Mouse (Mus musculus): ENCODE data around the gene Rex1bd. TPM values are rescaled to one million over a fixed set of nuclear protein-coding genes. Genes with fewer than 3 reads are reported as not detected.

Gene Rex1bd
- polyA plus RNA-seq, 1 experiment from 2014 or later: 178 TPM

DNA sequence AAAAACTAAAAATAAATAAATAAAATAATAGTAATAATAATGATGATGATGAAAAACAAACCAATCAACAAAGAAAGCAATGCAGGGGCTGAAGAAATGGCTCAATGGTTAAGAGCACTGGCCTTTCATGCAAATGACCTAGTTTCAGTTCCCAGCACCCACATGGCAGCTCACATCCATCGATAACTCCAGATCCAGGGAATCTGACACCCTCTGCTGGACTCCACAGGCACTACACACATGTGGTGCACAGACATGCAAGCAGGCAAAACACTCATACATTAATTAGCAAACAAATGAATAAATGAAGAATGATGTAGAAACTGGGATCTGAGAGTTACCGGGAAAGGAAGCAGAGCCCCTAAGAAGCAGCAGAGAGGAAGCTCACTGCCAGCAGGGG, 46.9 kb downstream of the Rex1bd start:
- no peak overlapping the region for H3K9ac ChIP-seq
- WGBS: 98% methylated on average over 2 of the region's 2 CpGs

DNA sequence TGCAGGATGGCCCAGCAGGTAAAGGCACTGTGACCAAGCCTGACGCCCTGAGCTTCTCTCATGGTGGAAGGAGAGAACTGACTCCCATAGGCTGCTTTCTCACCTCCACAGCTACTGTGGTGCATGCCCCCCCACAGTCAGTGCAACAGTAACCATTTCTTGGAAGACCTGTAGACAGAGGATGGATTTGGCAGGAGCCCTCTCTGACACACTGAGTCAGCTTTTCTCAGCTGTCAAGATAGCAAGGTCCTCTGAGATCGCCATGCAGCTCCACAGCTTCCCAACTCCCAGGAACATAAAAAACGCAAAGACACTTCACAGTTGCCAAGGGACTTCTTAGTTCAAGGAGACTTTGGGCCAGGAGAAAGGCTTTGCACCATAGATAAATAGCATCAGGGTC, 48.1 kb downstream of the Rex1bd start:
- Histone ChIP-seq H3K4me1 (peaks cover 4% of the 10 kb centered on the region), H3K27ac (no peak overlapping the region), H3K36me3 (peaks cover 20% of the 10 kb centered on the region), H3K9ac (no peak overlapping the region), H3K4me2 (no peak overlapping the region), H3K9me3 (no peaks in the 10 kb centered on the region), H3K4me3 (no peak overlapping the region), H3K27me3 (no peaks in the 10 kb centered on the region)
- no peak for ATAC-seq (ENCODE audit: insufficient number of reproducible peaks, insufficient read depth, low FRiP score, low TSS enrichment, low read depth)
- WGBS: 86% methylated on average over 3 of the region's 3 CpGs

More for the DNA sequence above, 46.9 kb downstream of the Rex1bd start:
- ATAC-seq (ENCODE audit: insufficient number of reproducible peaks, insufficient read depth, low FRiP score, low TSS enrichment, low read depth): no peak
- Histone ChIP-seq H3K4me1 (no peaks in the 10 kb centered on the region), H3K27ac (no peak overlapping the region), H3K27me3 (no peaks in the 10 kb centered on the region), H3K36me3 (peaks cover 25% of the 10 kb centered on the region), H3K9me3 (no peaks in the 10 kb centered on the region), H3K4me3 (no peak overlapping the region), H3K4me2 (no peak overlapping the region)

DNA sequence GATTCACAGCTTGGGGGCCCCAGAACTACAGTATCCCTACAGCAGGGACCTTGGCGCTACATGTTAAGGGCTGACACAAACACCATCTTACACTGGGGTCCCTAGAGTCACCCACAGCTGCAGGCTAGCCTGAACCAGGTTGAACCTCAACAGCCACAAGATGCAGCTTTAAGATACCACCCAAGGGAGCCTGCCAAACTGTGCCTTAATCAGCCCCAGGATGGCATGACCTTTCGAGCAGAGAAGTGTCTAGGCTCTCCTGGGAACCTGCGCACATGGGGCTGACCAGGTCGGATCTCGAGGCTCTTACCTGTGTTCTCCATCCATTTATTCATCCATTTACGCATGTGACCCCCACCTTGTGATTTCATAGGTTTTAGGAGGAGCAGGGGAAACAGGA, 48.7 kb downstream of the Rex1bd start:
- no peak for ATAC-seq (ENCODE audit: insufficient number of reproducible peaks, insufficient read depth, low FRiP score, low TSS enrichment, low read depth)
- no peaks in the 10 kb centered on the region for H3K9me3 ChIP-seq
- H3K4me2 ChIP-seq: no peak overlapping the region

DNA sequence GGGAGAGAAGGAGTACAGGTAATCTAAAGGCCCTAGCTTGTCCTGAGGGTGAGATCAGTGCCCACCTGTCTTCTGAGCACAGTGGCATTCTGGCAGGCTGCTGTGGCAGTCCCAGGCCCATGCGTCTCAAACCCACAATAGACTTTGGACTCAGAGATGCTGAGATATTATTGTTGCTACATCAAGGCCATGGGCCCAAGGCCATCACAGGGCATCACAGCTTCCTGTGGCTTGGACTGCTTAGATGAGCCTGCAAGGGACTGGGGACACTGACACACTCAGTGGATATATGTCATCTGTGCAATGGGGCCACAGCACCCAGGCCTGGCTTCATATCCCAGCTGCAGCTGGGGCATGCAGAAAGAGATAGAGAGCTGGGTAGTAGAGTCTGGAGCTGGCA, 49.6 kb downstream of the Rex1bd start:
- Histone ChIP-seq H3K27ac (no peak overlapping the region), H3K4me1 (peaks cover 12% of the 10 kb centered on the region), H3K9ac (no peak overlapping the region), H3K27me3 (no peaks in the 10 kb centered on the region), H3K9me3 (no peaks in the 10 kb centered on the region), H3K4me3 (no peak overlapping the region), H3K36me3 (peaks cover 24% of the 10 kb centered on the region), H3K4me2 (no peak overlapping the region)
- no peak for ATAC-seq (ENCODE audit: insufficient number of reproducible peaks, insufficient read depth, low FRiP score, low TSS enrichment, low read depth)
- 92% methylated on average over 1 of the region's 1 CpGs for WGBS

More for the DNA sequence above, 48.7 kb downstream of the Rex1bd start:
- Histone ChIP-seq H3K9ac (no peak overlapping the region), H3K36me3 (peaks cover 17% of the 10 kb centered on the region), H3K4me3 (no peak overlapping the region), H3K27ac (no peak overlapping the region), H3K27me3 (no peaks in the 10 kb centered on the region), H3K4me1 (peaks cover 8% of the 10 kb centered on the region)
- WGBS: 85% methylated on average over 6 of the region's 6 CpGs

Other genes starting within 250 kb of the Rex1bd start
- gene Homer3, start 223.9 kb downstream of the Rex1bd start, polyA plus RNA-seq (2015; fragmentation: Nextera tagmentation; extraction: Ambion mirVana): 47.3 and 57.5 TPM in 2 replicates
- gene Ddx49, start 204.3 kb downstream of the Rex1bd start, polyA plus RNA-seq (2015; fragmentation: Nextera tagmentation; extraction: Ambion mirVana): 54.4 and 58.3 TPM in 2 replicates
- 315 and 327 TPM in 2 replicates for gene Cope, start 204.2 kb downstream of the Rex1bd start, polyA plus RNA-seq (2015; fragmentation: Nextera tagmentation; extraction: Ambion mirVana)
- 9.3 and 9.4 TPM in 2 replicates for gene Cers1, start 191.0 kb downstream of the Rex1bd start, polyA plus RNA-seq (2015; fragmentation: Nextera tagmentation; extraction: Ambion mirVana)
- gene Gdf1, start 176.9 kb downstream of the Rex1bd start, polyA plus RNA-seq (2015; fragmentation: Nextera tagmentation; extraction: Ambion mirVana): 2.2 and 4.2 TPM in 2 replicates
- 20.3 and 22.1 TPM in 2 replicates for gene Upf1, start 153.5 kb downstream of the Rex1bd start, polyA plus RNA-seq (2015; fragmentation: Nextera tagmentation; extraction: Ambion mirVana)
- 0.59 and 0.81 TPM in 2 replicates for gene Comp, start 133.2 kb downstream of the Rex1bd start, polyA plus RNA-seq (2015; fragmentation: Nextera tagmentation; extraction: Ambion mirVana)
- 26.6 and 28.1 TPM in 2 replicates for gene Crtc1, start 67.2 kb downstream of the Rex1bd start, polyA plus RNA-seq (2015; fragmentation: Nextera tagmentation; extraction: Ambion mirVana)
- 28.2 and 30.8 TPM in 2 replicates for gene Klhl26, start 29.8 kb downstream of the Rex1bd start, polyA plus RNA-seq (2015; fragmentation: Nextera tagmentation; extraction: Ambion mirVana)
- gene Tmem59l, start 19.4 kb downstream of the Rex1bd start, polyA plus RNA-seq (2015; fragmentation: Nextera tagmentation; extraction: Ambion mirVana): 32.3 and 34.8 TPM in 2 replicates
- gene Crlf1, start 13.6 kb downstream of the Rex1bd start, polyA plus RNA-seq (2015; fragmentation: Nextera tagmentation; extraction: Ambion mirVana): 152 and 159 TPM in 2 replicates
- gene Uba52, start 4.0 kb upstream of the Rex1bd start, polyA plus RNA-seq (2015; fragmentation: Nextera tagmentation; extraction: Ambion mirVana): 987 and 1,032 TPM in 2 replicates
- gene Fkbp8, start 21.0 kb upstream of the Rex1bd start, polyA plus RNA-seq (2015; fragmentation: Nextera tagmentation; extraction: Ambion mirVana): 297 and 306 TPM in 2 replicates
- 55.4 and 59.9 TPM in 2 replicates for gene Kxd1, start 21.2 kb upstream of the Rex1bd start, polyA plus RNA-seq (2015; fragmentation: Nextera tagmentation; extraction: Ambion mirVana)
- 20.6 and 21.3 TPM in 2 replicates for gene Ell, start 32.7 kb upstream of the Rex1bd start, polyA plus RNA-seq (2015; fragmentation: Nextera tagmentation; extraction: Ambion mirVana)
- gene Isyna1, start 87.6 kb upstream of the Rex1bd start, polyA plus RNA-seq (2015; fragmentation: Nextera tagmentation; extraction: Ambion mirVana): 153 and 166 TPM in 2 replicates
- gene Ssbp4, start 102.1 kb upstream of the Rex1bd start, polyA plus RNA-seq (2015; fragmentation: Nextera tagmentation; extraction: Ambion mirVana): 100 and 107 TPM in 2 replicates
- 1.9 TPM in 2 replicates for gene Lrrc25, start 109.4 kb upstream of the Rex1bd start, polyA plus RNA-seq (2015; fragmentation: Nextera tagmentation; extraction: Ambion mirVana)
- 0.14 and 0.22 TPM in 2 replicates for gene Gdf15, start 125.7 kb upstream of the Rex1bd start, polyA plus RNA-seq (2015; fragmentation: Nextera tagmentation; extraction: Ambion mirVana)
- 50.5 and 63.1 TPM in 2 replicates for gene Pgpep1, start 153.6 kb upstream of the Rex1bd start, polyA plus RNA-seq (2015; fragmentation: Nextera tagmentation; extraction: Ambion mirVana)
- 248 and 270 TPM in 2 replicates for gene Lsm4, start 166.5 kb upstream of the Rex1bd start, polyA plus RNA-seq (2015; fragmentation: Nextera tagmentation; extraction: Ambion mirVana)
- 54.7 and 68.5 TPM in 2 replicates for gene Jund, start 192.2 kb upstream of the Rex1bd start, polyA plus RNA-seq (2015; fragmentation: Nextera tagmentation; extraction: Ambion mirVana)
- 0.07 TPM in 1 of 2 replicates, not detected in the other for gene Iqcn, start 196.7 kb upstream of the Rex1bd start, polyA plus RNA-seq (2015; fragmentation: Nextera tagmentation; extraction: Ambion mirVana)
- gene Gm3336, start 211.8 kb upstream of the Rex1bd start, polyA plus RNA-seq (2015; fragmentation: Nextera tagmentation; extraction: Ambion mirVana): not detected in 2 replicates
- gene Pde4c, start 217.0 kb upstream of the Rex1bd start, polyA plus RNA-seq (2015; fragmentation: Nextera tagmentation; extraction: Ambion mirVana): 0.13 and 0.14 TPM in 2 replicates
- gene Rab3a, start 247.9 kb upstream of the Rex1bd start, polyA plus RNA-seq (2015; fragmentation: Nextera tagmentation; extraction: Ambion mirVana): 23.8 TPM in 2 replicates